Mouse (Mus musculus): ENCODE results near the gene Gm21783. TPM values are rescaled to one million over a fixed set of nuclear protein-coding genes. Genes with fewer than 3 reads are reported as not detected.
"Not testable (repeated sequence)": the region's sequence is repeated elsewhere in the genome, so short reads cannot be mapped to it uniquely, and the experiment has no call there.

Gm21783 gene
- not detected for total RNA-seq (2021)
- long read RNA-seq, experiment 1: 0 reads
- long read RNA-seq, experiment 2: 0 reads

- not testable (repeated sequence) for DNase-seq (ENCODE audit: low spot score)
Observed at GRCm38 (mm10) chrY:44981163-44981562, at the start of gene Gm21783. TSS of gene Gm21783 (minus strand) at chrY:44981263.
